Mouse (Mus musculus): ENCODE results near the gene Dgkh. TPM values are rescaled to one million over a fixed set of nuclear protein-coding genes. Genes with fewer than 3 reads are reported as not detected.

Dgkh gene
- polyA plus RNA-seq, 1 experiment from 2014 or later: 0.73 TPM

GRCm38 (mm10) chr14:78658697-78659096, 73.9 kb downstream of the Dgkh start:
- 97% methylated on average over 6 of the region's 6 CpGs for WGBS
- H3K27ac ChIP-seq (replicated peaks): no peak overlapping the region
- no peaks in the 10 kb centered on the region for H3K27me3 ChIP-seq (ENCODE audit: low read depth, poor library complexity, severe bottlenecking)
- no peaks in the 10 kb centered on the region for H3K36me3 ChIP-seq
- peaks cover 8% of the 10 kb centered on the region; the same call in 1 of the 2 replicates for H3K9me3 ChIP-seq (replicated peaks)
- peaks cover 3% of the 10 kb centered on the region; the same call in 1 of the 2 replicates for H3K4me1 ChIP-seq
- H3K4me3 ChIP-seq: no peak overlapping the region
- no peak for DNase-seq (ENCODE audit: low spot score)

- H3K4me3 ChIP-seq: no peak overlapping the region
- peaks cover 8% of the 10 kb centered on the region; the same call in 1 of the 2 replicates for H3K9me3 ChIP-seq (replicated peaks)
- H3K27ac ChIP-seq (replicated peaks): no peak overlapping the region
- WGBS: 94% methylated on average over 18 of the region's 18 CpGs
- DNase-seq (ENCODE audit: low spot score): no peak
- H3K36me3 ChIP-seq: no peaks in the 10 kb centered on the region
- peaks cover 3% of the 10 kb centered on the region; the same call in 1 of the 2 replicates for H3K4me1 ChIP-seq
- H3K27me3 ChIP-seq (ENCODE audit: low read depth, poor library complexity, severe bottlenecking): no peaks in the 10 kb centered on the region
Measured at GRCm38 (mm10) chr14:78656832-78657626, 75.5 kb downstream of the Dgkh start.

GRCm38 (mm10) chr14:78654939-78655556, 77.5 kb downstream of the Dgkh start:
- WGBS: 88% methylated on average over 7 of the region's 7 CpGs
- Histone ChIP-seq H3K4me3 (no peak overlapping the region), H3K9me3 (replicated peaks) (peaks cover 8% of the 10 kb centered on the region; the same call in 1 of the 2 replicates), H3K27ac (replicated peaks) (no peak overlapping the region), H3K27me3 (ENCODE audit: low read depth, poor library complexity, severe bottlenecking) (no peaks in the 10 kb centered on the region), H3K36me3 (no peaks in the 10 kb centered on the region), H3K4me1 (peaks cover 3% of the 10 kb centered on the region; the same call in 1 of the 2 replicates)
- DNase-seq (ENCODE audit: low spot score): no peak

DNA sequence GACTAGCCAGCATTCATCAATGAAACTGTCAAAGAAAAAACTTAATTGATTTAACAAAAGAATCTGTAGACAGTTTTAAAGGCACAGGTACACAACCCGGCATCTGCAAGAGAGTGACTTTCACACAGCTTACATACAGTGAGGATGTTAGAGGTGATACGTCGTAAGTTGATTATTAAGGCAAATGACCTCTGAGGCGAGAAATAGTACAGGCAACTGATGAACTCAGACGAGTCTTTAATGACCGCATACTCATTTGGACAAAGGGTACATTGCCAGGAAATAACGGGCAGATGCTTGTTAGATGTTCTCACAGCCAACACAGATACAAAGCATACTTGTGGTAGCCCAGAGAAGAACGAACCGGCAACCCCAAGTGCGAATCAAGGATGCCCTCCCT, 78.4 kb downstream of the Dgkh start:
- no peak for DNase-seq (ENCODE audit: low spot score)
- Histone ChIP-seq H3K27me3 (ENCODE audit: low read depth, poor library complexity, severe bottlenecking) (no peaks in the 10 kb centered on the region), H3K27ac (replicated peaks) (no peak overlapping the region), H3K9me3 (replicated peaks) (peaks cover 8% of the 10 kb centered on the region; the same call in 1 of the 2 replicates), H3K36me3 (no peaks in the 10 kb centered on the region), H3K4me3 (no peak overlapping the region), H3K4me1 (peaks cover 3% of the 10 kb centered on the region; the same call in 1 of the 2 replicates)
- WGBS: 85% methylated on average over 10 of the region's 10 CpGs

DNA sequence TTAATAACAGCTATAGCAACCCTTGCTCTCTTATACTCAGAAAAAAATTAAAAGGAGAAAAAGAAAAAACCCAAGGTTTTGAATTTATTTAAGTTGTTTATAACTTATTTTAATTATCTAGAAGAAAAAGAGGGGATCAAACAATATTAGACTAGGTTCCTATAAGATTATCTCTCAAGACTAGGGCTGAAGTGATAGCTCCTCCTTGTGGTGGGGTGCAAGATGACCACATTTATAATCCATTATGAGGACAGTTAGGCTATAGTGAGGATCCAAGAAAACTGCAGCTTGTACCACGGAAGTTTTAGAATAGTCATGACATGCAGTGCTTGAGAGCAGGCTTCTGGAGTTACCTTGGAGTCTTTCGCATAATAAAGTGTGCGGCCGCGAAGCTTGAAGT, 79.2 kb downstream of the Dgkh start:
- WGBS: 88% methylated on average over 5 of the region's 5 CpGs
- peaks cover 3% of the 10 kb centered on the region; the same call in 1 of the 2 replicates for H3K9me3 ChIP-seq (replicated peaks)
- H3K27ac ChIP-seq (replicated peaks): no peak overlapping the region

DNA sequence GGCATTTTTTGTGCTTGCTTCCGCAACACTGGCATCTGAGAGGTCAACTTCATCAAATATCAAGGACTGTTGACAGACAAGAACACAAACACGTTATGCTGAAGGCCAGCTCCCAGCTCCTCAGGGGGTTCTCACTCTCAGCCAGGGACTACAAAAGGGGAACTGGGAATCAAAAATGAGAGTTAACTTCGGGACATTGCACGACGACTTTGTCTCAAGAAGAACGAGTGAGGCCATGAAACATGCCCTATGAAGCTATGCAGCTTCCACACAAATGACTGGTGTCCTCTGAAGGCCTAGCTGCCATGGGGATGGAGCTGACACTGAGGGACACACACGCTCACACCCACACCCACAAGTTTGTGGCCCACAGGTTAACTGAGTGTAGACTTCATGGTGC, 80.9 kb downstream of the Dgkh start:
- Histone ChIP-seq H3K4me3 (no peak overlapping the region), H3K4me1 (peaks cover 3% of the 10 kb centered on the region; the same call in 1 of the 2 replicates), H3K36me3 (no peaks in the 10 kb centered on the region), H3K27me3 (ENCODE audit: low read depth, poor library complexity, severe bottlenecking) (no peaks in the 10 kb centered on the region), H3K27ac (replicated peaks) (no peak overlapping the region), H3K9me3 (replicated peaks) (no peaks in the 10 kb centered on the region)
- 84% methylated on average over 7 of the region's 7 CpGs for WGBS
- DNase-seq (ENCODE audit: low spot score): no peak

More for the DNA sequence above, 79.2 kb downstream of the Dgkh start:
- Histone ChIP-seq H3K27me3 (ENCODE audit: low read depth, poor library complexity, severe bottlenecking) (no peaks in the 10 kb centered on the region), H3K36me3 (no peaks in the 10 kb centered on the region), H3K4me3 (no peak overlapping the region), H3K4me1 (peaks cover 3% of the 10 kb centered on the region; the same call in 1 of the 2 replicates)
- DNase-seq (ENCODE audit: low spot score): no peak

- Histone ChIP-seq H3K9me3 (replicated peaks) (no peaks in the 10 kb centered on the region), H3K27ac (replicated peaks) (no peak overlapping the region), H3K4me1 (peaks cover 3% of the 10 kb centered on the region; the same call in 1 of the 2 replicates), H3K4me3 (no peak overlapping the region), H3K36me3 (no peaks in the 10 kb centered on the region), H3K27me3 (ENCODE audit: low read depth, poor library complexity, severe bottlenecking) (no peaks in the 10 kb centered on the region)
- no peak for DNase-seq (ENCODE audit: low spot score)
- 88% methylated on average over 9 of the region's 9 CpGs for WGBS
Measured at GRCm38 (mm10) chr14:78650379-78651095, 82.0 kb downstream of the Dgkh start.

DNA sequence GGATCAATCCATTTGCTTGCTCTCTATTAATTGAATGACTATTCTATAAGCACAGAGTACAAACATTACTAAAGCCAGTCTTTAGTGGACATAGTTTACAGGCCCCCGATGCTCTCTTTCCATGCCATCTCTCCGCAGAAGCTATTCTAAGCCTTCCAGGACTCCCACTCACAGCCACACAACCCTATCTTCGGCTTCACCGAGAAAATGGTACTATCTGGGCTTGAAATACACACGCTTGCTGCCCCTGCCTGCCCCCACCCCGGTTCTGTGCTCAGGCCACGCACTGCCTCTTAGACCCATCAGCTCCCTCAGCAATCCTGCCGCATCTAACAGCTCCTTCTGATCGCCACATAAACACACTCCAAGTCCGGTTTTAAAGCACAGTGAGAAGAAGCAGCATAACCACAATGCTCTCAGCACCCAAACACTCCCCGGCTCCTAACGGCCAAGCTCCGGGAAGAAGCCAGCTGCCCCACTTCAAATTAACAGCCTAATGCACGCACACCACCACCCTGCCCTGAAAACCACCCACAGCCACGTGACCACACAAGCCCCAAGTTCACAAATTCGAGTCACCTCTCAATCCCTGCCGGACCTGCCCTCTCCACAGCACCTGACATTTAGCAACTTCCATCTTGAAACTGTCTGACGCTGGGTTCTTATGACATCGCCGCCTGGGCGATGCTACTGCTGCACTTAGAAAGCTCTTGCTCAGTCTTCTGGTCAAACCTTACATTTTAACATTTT, 82.9 kb downstream of the Dgkh start:
- peaks cover 3% of the 10 kb centered on the region; the same call in 1 of the 2 replicates for H3K4me1 ChIP-seq
- no peak overlapping the region for H3K4me3 ChIP-seq
- no peak overlapping the region for H3K27ac ChIP-seq (replicated peaks)
- H3K9me3 ChIP-seq (replicated peaks): no peaks in the 10 kb centered on the region
- no peaks in the 10 kb centered on the region for H3K27me3 ChIP-seq (ENCODE audit: low read depth, poor library complexity, severe bottlenecking)
- H3K36me3 ChIP-seq: no peaks in the 10 kb centered on the region
- no peak for DNase-seq (ENCODE audit: low spot score)
- 91% methylated on average over 21 of the region's 21 CpGs for WGBS

GRCm38 (mm10) chr14:78645622-78646021, 87.0 kb downstream of the Dgkh start:
- no peak for DNase-seq (ENCODE audit: low spot score)
- H3K9me3 ChIP-seq (replicated peaks): no peaks in the 10 kb centered on the region
- H3K36me3 ChIP-seq: no peaks in the 10 kb centered on the region
- H3K27me3 ChIP-seq (ENCODE audit: low read depth, poor library complexity, severe bottlenecking): no peaks in the 10 kb centered on the region
- H3K4me3 ChIP-seq: no peak overlapping the region
- WGBS: 89% methylated on average over 3 of the region's 3 CpGs
- no peaks in the 10 kb centered on the region for H3K4me1 ChIP-seq
- H3K27ac ChIP-seq (replicated peaks): no peak overlapping the region

DNA sequence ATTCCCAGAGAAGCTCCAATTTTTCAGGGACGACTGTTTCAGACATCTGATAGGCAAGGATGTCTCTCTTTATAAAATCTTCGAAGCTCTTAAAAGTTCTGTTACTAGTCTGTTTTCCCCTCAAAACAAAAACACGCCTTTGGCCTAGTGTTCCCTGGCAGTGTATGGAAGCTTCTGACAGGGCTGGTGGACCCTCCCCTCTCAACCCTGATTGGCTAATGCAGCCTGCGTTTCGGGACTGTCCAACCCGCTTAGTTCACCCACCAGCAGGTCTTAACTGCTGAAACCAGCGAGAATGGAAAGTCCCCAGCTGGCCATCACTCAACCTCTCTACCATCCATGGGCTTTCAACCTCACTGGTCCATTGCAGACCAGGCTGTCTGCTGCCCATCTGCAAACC, 91.3 kb downstream of the Dgkh start:
- Histone ChIP-seq H3K27me3 (ENCODE audit: low read depth, poor library complexity, severe bottlenecking) (no peaks in the 10 kb centered on the region), H3K36me3 (no peaks in the 10 kb centered on the region), H3K9me3 (replicated peaks) (no peaks in the 10 kb centered on the region), H3K4me3 (no peak overlapping the region), H3K4me1 (peaks cover 3% of the 10 kb centered on the region; the same call in 1 of the 2 replicates), H3K27ac (replicated peaks) (no peak overlapping the region)
- no peak for DNase-seq (ENCODE audit: low spot score)
- 83% methylated on average over 7 of the region's 7 CpGs for WGBS

DNA sequence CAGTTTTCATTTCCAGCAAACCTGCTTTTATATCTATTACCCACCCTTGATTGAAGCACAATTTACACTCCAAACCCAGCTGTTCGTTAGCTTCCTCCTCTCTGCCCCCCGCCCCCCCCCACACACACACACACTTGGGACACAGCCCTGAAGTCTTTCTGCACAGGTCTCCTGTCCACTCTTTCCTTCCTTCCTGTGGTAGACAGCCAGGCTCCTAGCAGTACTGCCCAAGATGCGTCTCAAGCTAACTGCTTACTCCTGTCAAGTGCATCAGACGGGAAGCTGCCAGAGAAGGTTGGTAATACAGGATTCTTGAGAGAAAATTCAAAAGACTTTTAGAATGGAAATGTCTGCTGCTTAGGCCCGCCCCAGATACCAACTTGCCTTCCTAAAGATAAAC, 92.9 kb downstream of the Dgkh start:
- no peaks in the 10 kb centered on the region for H3K36me3 ChIP-seq
- no peak for DNase-seq (ENCODE audit: low spot score)
- no peak overlapping the region for H3K4me3 ChIP-seq
- no peaks in the 10 kb centered on the region for H3K9me3 ChIP-seq (replicated peaks)
- H3K4me1 ChIP-seq: peaks cover 3% of the 10 kb centered on the region; the same call in 1 of the 2 replicates
- 87% methylated on average over 5 of the region's 5 CpGs for WGBS
- no peak overlapping the region for H3K27ac ChIP-seq (replicated peaks)
- no peaks in the 10 kb centered on the region for H3K27me3 ChIP-seq (ENCODE audit: low read depth, poor library complexity, severe bottlenecking)

Measured in midbrain, embryonic 10.5 days (tissue).